Mouse (Mus musculus) kidney, embryonic 15.5 days (tissue): Measurements from ENCODE around the gene Tnfsf12. TPM values are rescaled to one million over a fixed set of nuclear protein-coding genes. Genes with fewer than 3 reads are reported as not detected.

Experiments
- ATAC-seq: fragments of 200-750 bp; cut with Nextera tagmentation; replicated peaks from 2 replicates; pipeline ENCODE4 v1.8.0; 2017; ENCODE audit warnings: moderate TSS enrichment; ENCODE audit not compliant: low FRiP score
- H3K27ac ChIP-seq: fragments of 300-500 bp; sonication (generic); 2 replicates; pipeline ENCODE4 v1.5.1; 2015; ENCODE audit warnings: mild to moderate bottlenecking, inconsistent platforms
- H3K27me3 ChIP-seq: fragments of 300-500 bp; sonication (generic); 2 replicates; pipeline ENCODE4 v1.6.1; 2015; ENCODE audit warnings: inconsistent platforms
- H3K36me3 ChIP-seq: fragments of 300-500 bp; sonication (generic); 2 replicates; pipeline ENCODE4 v1.6.1; 2015; ENCODE audit warnings: inconsistent platforms
- H3K4me1 ChIP-seq: fragments of 300-500 bp; sonication (generic); 2 replicates; pipeline ENCODE4 v1.6.1; 2015; ENCODE audit warnings: inconsistent platforms
- H3K4me2 ChIP-seq: fragments of 300-500 bp; sonication (generic); 2 replicates; pipeline ENCODE4 v1.6.1; 2015; ENCODE audit warnings: moderate library complexity, mild to moderate bottlenecking, inconsistent platforms
- H3K4me3 ChIP-seq: fragments of 300-500 bp; sonication (generic); replicated peaks from 2 replicates; pipeline ENCODE4 v1.5.1; 2015; ENCODE audit warnings: mild to moderate bottlenecking, inconsistent platforms
- H3K9ac ChIP-seq: fragments of 300-500 bp; sonication (generic); 2 replicates; pipeline ENCODE4 v1.6.1; 2015; ENCODE audit warnings: mild to moderate bottlenecking, inconsistent platforms
- H3K9me3 ChIP-seq: fragments of 300-500 bp; sonication (generic); replicated peaks from 2 replicates; pipeline ENCODE4 v1.6.1; 2016; ENCODE audit warnings: inconsistent platforms
- WGBS: fragments of 180-500 bp; shearing (Covaris S2); methylation state at CpG from one replicate; pipeline ENCODE4 v1.1.7; 2015; ENCODE audit warnings: mixed read lengths; 5-methylcytosine and 5-hydroxymethylcytosine counted together
- polyA plus RNA-seq: library from polyadenylated mRNA; unstranded; fragments of >200 nt; fragmentation: Nextera tagmentation; extraction: Ambion mirVana; gene quantifications from 2 replicates; pipeline ENCODE4 v1.2.1, GENCODE M21; 2015

Gene Tnfsf12
- polyA plus RNA-seq, 1 experiment from 2014 or later: 11.1 TPM

- WGBS: under 1% methylated on average over 50 of the region's 61 CpGs
- Histone ChIP-seq H3K4me1 (peaks cover 36% of the 10 kb centered on the region), H3K36me3 (peaks cover 84% of the 10 kb centered on the region)
Measured at GRCm38 (mm10) chr11:69670786-69671725, 24.6 kb downstream of the Tnfsf12 start.

GRCm38 (mm10) chr11:69666665-69667005, 29.0 kb downstream of the Tnfsf12 start:
- peaks cover 78% of the 10 kb centered on the region for H3K36me3 ChIP-seq
- no peak overlapping the region for H3K4me3 ChIP-seq
- H3K27me3 ChIP-seq: no peaks in the 10 kb centered on the region
- ATAC-seq: no peak
- H3K4me2 ChIP-seq: no peak overlapping the region
- WGBS: 89% methylated on average over 3 of the region's 3 CpGs
- H3K9me3 ChIP-seq: no peaks in the 10 kb centered on the region
- peaks cover 40% of the 10 kb centered on the region for H3K4me1 ChIP-seq
- peak overlapping the region; percentile 58; the same call in 1 of the 2 replicates for H3K27ac ChIP-seq
- H3K9ac ChIP-seq: no peak overlapping the region

More at GRCm38 (mm10) chr11:69670786-69671725, 24.6 kb downstream of the Tnfsf12 start:
- H3K4me3 ChIP-seq: peak overlapping the region; percentile 100
- H3K27me3 ChIP-seq: no peaks in the 10 kb centered on the region
- peak overlapping the region; percentile 100 for H3K9ac ChIP-seq
- peak overlapping the region; percentile 97 for H3K27ac ChIP-seq
- peak overlapping the region; percentile 70 for H3K4me2 ChIP-seq
- no peaks in the 10 kb centered on the region for H3K9me3 ChIP-seq
- ATAC-seq: peak; percentile 61

- WGBS: 37% methylated on average over 7 of the region's 7 CpGs
- peaks cover 78% of the 10 kb centered on the region for H3K36me3 ChIP-seq
- peaks cover 45% of the 10 kb centered on the region for H3K4me1 ChIP-seq
- H3K9me3 ChIP-seq: no peaks in the 10 kb centered on the region
- H3K4me3 ChIP-seq: no peak within 1 kb of the TSS
- H3K27ac ChIP-seq: peak within 1 kb of the TSS; percentile 58; the same call in 1 of the 2 replicates
- no peaks in the 10 kb centered on the region for H3K27me3 ChIP-seq
- H3K9ac ChIP-seq: no peak within 1 kb of the TSS
- no peak within 1 kb of the TSS for H3K4me2 ChIP-seq
- no peak for ATAC-seq
Measured at GRCm38 (mm10) chr11:69665961-69666664, 29.5 kb downstream of the Tnfsf12 start, which contains the start of gene Cd68. Gene Cd68 (minus strand): TSS chr11:69666153.

GRCm38 (mm10) chr11:69665457-69665960, 30.1 kb downstream of the Tnfsf12 start:
- H3K4me1 ChIP-seq: peaks cover 47% of the 10 kb centered on the region
- H3K27me3 ChIP-seq: no peaks in the 10 kb centered on the region
- H3K9me3 ChIP-seq: no peaks in the 10 kb centered on the region
- no peak overlapping the region for H3K4me2 ChIP-seq
- WGBS: 70% methylated on average over 9 of the region's 9 CpGs
- H3K9ac ChIP-seq: no peak overlapping the region
- H3K27ac ChIP-seq: peak overlapping the region; percentile 58; the same call in 1 of the 2 replicates
- no peak for ATAC-seq
- no peak overlapping the region for H3K4me3 ChIP-seq
- peaks cover 73% of the 10 kb centered on the region for H3K36me3 ChIP-seq

- H3K4me2 ChIP-seq: no peak overlapping the region
- no peaks in the 10 kb centered on the region for H3K9me3 ChIP-seq
- H3K4me3 ChIP-seq: no peak overlapping the region
- peaks cover 68% of the 10 kb centered on the region for H3K36me3 ChIP-seq
- no peak for ATAC-seq
- no peaks in the 10 kb centered on the region for H3K27me3 ChIP-seq
- H3K9ac ChIP-seq: no peak overlapping the region
- WGBS: 91% methylated on average over 7 of the region's 7 CpGs
- no peak overlapping the region for H3K27ac ChIP-seq
- H3K4me1 ChIP-seq: peaks cover 43% of the 10 kb centered on the region
Measured at GRCm38 (mm10) chr11:69664841-69665240, 30.8 kb downstream of the Tnfsf12 start.

- no peaks in the 10 kb centered on the region for H3K27me3 ChIP-seq
- ATAC-seq: no peak
- no peak overlapping the region for H3K4me2 ChIP-seq
- H3K4me1 ChIP-seq: peaks cover 33% of the 10 kb centered on the region
- peaks cover 66% of the 10 kb centered on the region for H3K36me3 ChIP-seq
- no peak overlapping the region for H3K4me3 ChIP-seq
- no peaks in the 10 kb centered on the region for H3K9me3 ChIP-seq
- WGBS: 85% methylated on average over 6 of the region's 6 CpGs
- H3K27ac ChIP-seq: peak overlapping the region; percentile 97
- H3K9ac ChIP-seq: no peak overlapping the region
Measured at GRCm38 (mm10) chr11:69663795-69664194, 31.9 kb downstream of the Tnfsf12 start.

GRCm38 (mm10) chr11:69662967-69663671, 32.5 kb downstream of the Tnfsf12 start:
- Histone ChIP-seq H3K4me2 (peak overlapping the region; percentile 59), H3K9ac (peak overlapping the region; percentile 56), H3K4me3 (peak overlapping the region; percentile 67), H3K4me1 (peaks cover 28% of the 10 kb centered on the region), H3K36me3 (peaks cover 66% of the 10 kb centered on the region), H3K27me3 (no peaks in the 10 kb centered on the region), H3K27ac (peak overlapping the region; percentile 97), H3K9me3 (no peaks in the 10 kb centered on the region)
- ATAC-seq: 0 out of 2 replicates have a peak, but pooled peaks have one; percentile 2
- whole genome bisulfite sequencing: 63% methylated on average over 13 of the region's 13 CpGs

- Histone ChIP-seq H3K27me3 (no peaks in the 10 kb centered on the region), H3K27ac (peak within 1 kb of the TSS; percentile 97), H3K9ac (peak within 1 kb of the TSS; percentile 56), H3K4me3 (peak within 1 kb of the TSS; percentile 67), H3K36me3 (peaks cover 66% of the 10 kb centered on the region), H3K9me3 (no peaks in the 10 kb centered on the region), H3K4me2 (peak within 1 kb of the TSS; percentile 59), H3K4me1 (peaks cover 28% of the 10 kb centered on the region)
- under 1% methylated on average over 48 of the region's 48 CpGs for WGBS
- peak; percentile 96 for ATAC-seq
Measured at GRCm38 (mm10) chr11:69662213-69662966, 33.3 kb downstream of the Tnfsf12 start, which contains the start of gene Mpdu1. Gene Mpdu1 (minus strand): TSS chr11:69662642.

GRCm38 (mm10) chr11:69661221-69661881, 34.3 kb downstream of the Tnfsf12 start:
- Histone ChIP-seq H3K4me2 (peak overlapping the region; percentile 59), H3K9ac (peak overlapping the region; percentile 56), H3K27me3 (no peaks in the 10 kb centered on the region), H3K9me3 (no peaks in the 10 kb centered on the region), H3K27ac (peak overlapping the region; percentile 97), H3K4me3 (peak overlapping the region; percentile 67), H3K4me1 (peaks cover 36% of the 10 kb centered on the region), H3K36me3 (peaks cover 64% of the 10 kb centered on the region)
- WGBS: 83% methylated on average over 3 of the region's 3 CpGs
- ATAC-seq: no peak

GRCm38 (mm10) chr11:69657462-69657881, 38.2 kb downstream of the Tnfsf12 start:
- no peaks in the 10 kb centered on the region for H3K9me3 ChIP-seq
- H3K4me1 ChIP-seq: peaks cover 46% of the 10 kb centered on the region
- no peaks in the 10 kb centered on the region for H3K27me3 ChIP-seq
- no peak for ATAC-seq
- no peak overlapping the region for H3K9ac ChIP-seq
- 77% methylated on average over 15 of the region's 15 CpGs for WGBS
- H3K27ac ChIP-seq: no peak overlapping the region
- no peak overlapping the region for H3K4me2 ChIP-seq
- H3K36me3 ChIP-seq: peaks cover 64% of the 10 kb centered on the region
- H3K4me3 ChIP-seq: no peak overlapping the region
